Mouse (Mus musculus): ENCODE data around the gene Marveld2. TPM values are rescaled to one million over a fixed set of nuclear protein-coding genes. Genes with fewer than 3 reads are reported as not detected.

Marveld2 gene
- polyA plus RNA-seq, 1 experiment from 2014 or later: 11.3 TPM

DNA sequence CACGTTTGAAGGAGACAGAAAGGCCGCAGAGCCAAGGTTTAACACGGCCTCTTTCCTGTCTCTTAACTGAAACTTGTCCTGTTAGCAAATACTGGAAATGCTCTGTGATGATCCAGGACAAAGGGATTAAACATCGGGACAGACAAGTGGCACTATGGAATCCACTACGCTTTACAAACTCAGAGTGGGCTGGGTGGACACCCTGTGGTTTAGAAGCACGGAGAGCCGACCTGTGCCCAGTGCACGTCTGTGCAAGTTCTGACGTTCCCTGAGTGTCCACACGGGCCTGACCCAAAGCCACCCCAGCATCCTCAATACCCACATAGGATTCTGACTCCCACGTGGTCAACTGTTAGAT lies 13.1 kb downstream of the Marveld2 start:
- Histone ChIP-seq H3K9ac (ENCODE audit: low read length) (no peak overlapping the region), H3K4me3 (ENCODE audit: low read depth, low read length) (no peak overlapping the region), H3K4me1 (replicated peaks; ENCODE audit: control insufficient read depth, insufficient read depth) (no peaks in the 10 kb centered on the region), H3K27ac (replicated peaks) (no peak overlapping the region), H3K9me3 (ENCODE audit: control insufficient read depth, low read length) (no peaks in the 10 kb centered on the region), H3K4me2 (replicated peaks; ENCODE audit: low read depth) (no peak overlapping the region), H3K27me3 (ENCODE audit: control insufficient read depth, insufficient read depth, low read length) (no peaks in the 10 kb centered on the region), H3K36me3 (ENCODE audit: control insufficient read depth, insufficient read depth, low read length) (no peaks in the 10 kb centered on the region)
- TF ChIP-seq CTCF (IDR thresholded peaks at IDR 0.05; ENCODE audit: low read depth): no peak
- no peak for TF ChIP-seq EP300 (optimal IDR thresholded peaks at IDR 0.05)
- ATAC-seq (ENCODE audit: low FRiP score, low TSS enrichment): no peak
- DNase-seq (ENCODE audit: low spot score): no peak
- WGBS: 90% methylated on average over 11 of the region's 11 CpGs

DNA sequence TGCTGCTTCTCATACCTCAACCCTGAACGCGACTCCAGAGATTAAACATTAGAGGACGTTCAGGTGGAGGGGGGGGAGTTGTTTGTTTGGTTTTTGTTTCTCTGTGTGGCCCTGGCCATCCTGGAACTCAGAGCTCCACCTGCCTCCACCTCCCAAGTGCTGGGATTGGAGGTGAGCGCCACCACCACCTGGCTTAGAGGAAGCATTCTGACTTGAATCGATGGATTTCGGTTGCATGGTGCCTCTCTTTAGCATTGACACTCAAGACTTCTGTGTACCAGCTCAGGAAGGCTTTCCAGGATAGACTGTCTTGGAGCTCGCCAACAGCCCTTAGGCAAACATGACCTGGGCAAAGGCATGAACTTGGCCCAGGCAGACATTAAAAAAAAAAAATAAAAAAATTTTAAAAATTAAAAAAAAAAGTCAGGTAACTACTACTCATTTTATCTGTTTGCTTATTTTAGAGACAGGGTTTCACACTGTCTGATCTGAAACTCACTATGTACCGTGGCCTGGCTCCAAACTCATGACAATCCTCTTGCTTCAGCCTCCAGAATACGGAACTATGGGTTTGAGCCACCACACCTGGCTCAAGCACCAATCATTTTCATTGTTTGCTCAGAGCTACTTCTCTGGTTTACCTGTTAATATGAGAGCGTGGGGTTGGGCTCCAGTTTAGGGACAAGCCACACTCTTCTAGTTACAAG lies 13.6 kb downstream of the Marveld2 start:
- no peak overlapping the region for H3K4me2 ChIP-seq (replicated peaks; ENCODE audit: low read depth)
- no peak for DNase-seq (ENCODE audit: low spot score)
- H3K36me3 ChIP-seq (ENCODE audit: control insufficient read depth, insufficient read depth, low read length): no peaks in the 10 kb centered on the region
- no peak overlapping the region for H3K9ac ChIP-seq (ENCODE audit: low read length)
- no peaks in the 10 kb centered on the region for H3K4me1 ChIP-seq (replicated peaks; ENCODE audit: control insufficient read depth, insufficient read depth)
- no peak overlapping the region for H3K27ac ChIP-seq (replicated peaks)
- no peak overlapping the region for H3K4me3 ChIP-seq (ENCODE audit: low read depth, low read length)
- TF ChIP-seq EP300 (optimal IDR thresholded peaks at IDR 0.05) (no peak), CTCF (IDR thresholded peaks at IDR 0.05; ENCODE audit: low read depth) (no peak)
- no peaks in the 10 kb centered on the region for H3K27me3 ChIP-seq (ENCODE audit: control insufficient read depth, insufficient read depth, low read length)
- WGBS: 82% methylated on average over 10 of the region's 10 CpGs
- H3K9me3 ChIP-seq (ENCODE audit: control insufficient read depth, low read length): no peaks in the 10 kb centered on the region
- no peak for ATAC-seq (ENCODE audit: low FRiP score, low TSS enrichment)

DNA sequence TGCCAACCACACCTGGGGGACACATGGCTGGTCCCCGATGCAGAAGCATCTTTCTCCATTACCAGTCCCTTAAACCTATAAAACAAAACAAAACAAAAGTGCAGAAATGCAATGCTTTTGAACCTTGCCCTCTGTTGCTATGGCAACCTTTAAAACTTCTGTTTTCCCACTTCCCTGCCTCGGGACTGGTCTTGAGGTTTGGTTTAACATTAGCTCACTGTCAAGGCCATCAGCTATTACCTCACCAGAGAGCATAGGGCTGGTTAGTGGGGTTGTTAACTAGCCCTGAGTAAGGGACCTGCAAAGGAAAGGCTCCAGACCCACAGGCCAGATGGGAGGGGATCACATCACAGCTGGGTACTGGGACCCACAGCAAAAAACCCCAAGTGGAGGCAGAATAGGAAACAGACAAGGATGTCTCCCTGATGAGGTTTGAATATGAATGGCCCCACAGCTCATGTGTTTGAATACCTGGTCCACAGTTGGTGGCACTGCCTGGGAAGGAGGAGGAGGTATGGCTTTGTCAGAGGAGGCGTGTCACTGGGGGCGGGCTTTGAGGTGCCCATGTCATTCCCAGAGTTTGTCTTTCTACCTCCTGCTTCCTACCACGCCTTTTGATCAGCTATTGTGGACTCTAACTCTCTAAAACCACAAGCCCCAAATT lies 14.4 kb downstream of the Marveld2 start:
- H3K9ac ChIP-seq (ENCODE audit: low read length): no peak overlapping the region
- no peaks in the 10 kb centered on the region for H3K36me3 ChIP-seq (ENCODE audit: control insufficient read depth, insufficient read depth, low read length)
- H3K4me3 ChIP-seq (ENCODE audit: low read depth, low read length): no peak overlapping the region
- H3K27ac ChIP-seq (replicated peaks): no peak overlapping the region
- peak; percentile 43 for ATAC-seq (ENCODE audit: low FRiP score, low TSS enrichment)
- WGBS: 60% methylated on average over 5 of the region's 5 CpGs
- no peak for DNase-seq (ENCODE audit: low spot score)
- no peaks in the 10 kb centered on the region for H3K9me3 ChIP-seq (ENCODE audit: control insufficient read depth, low read length)
- no peaks in the 10 kb centered on the region for H3K4me1 ChIP-seq (replicated peaks; ENCODE audit: control insufficient read depth, insufficient read depth)
- no peaks in the 10 kb centered on the region for H3K27me3 ChIP-seq (ENCODE audit: control insufficient read depth, insufficient read depth, low read length)
- TF ChIP-seq CTCF (IDR thresholded peaks at IDR 0.05; ENCODE audit: low read depth) (no peak), EP300 (optimal IDR thresholded peaks at IDR 0.05) (no peak)
- H3K4me2 ChIP-seq (replicated peaks; ENCODE audit: low read depth): no peak overlapping the region

DNA sequence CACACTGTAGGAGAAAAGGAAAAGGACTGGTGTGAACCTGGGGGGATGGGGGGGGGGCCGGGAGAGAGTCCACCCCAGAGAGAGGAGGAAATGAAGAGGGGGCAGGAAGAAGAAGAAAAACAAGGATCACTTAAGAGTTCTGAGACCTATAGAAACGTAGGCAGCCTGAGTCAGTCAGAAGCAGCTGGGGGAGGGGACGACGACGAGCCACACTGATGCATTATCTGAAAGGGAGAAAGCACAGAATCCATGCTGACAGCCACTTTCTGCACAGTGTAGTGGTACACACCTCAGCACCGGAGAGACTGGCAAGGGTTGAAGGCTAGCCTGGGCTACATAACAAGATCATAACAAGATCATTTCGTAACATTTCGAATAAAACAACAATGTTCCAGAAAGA lies 15.7 kb downstream of the Marveld2 start:
- no peak overlapping the region for H3K4me3 ChIP-seq (ENCODE audit: low read depth, low read length)
- ATAC-seq (ENCODE audit: low FRiP score, low TSS enrichment) (no peak), DNase-seq (ENCODE audit: low spot score) (no peak)
- H3K4me2 ChIP-seq (replicated peaks; ENCODE audit: low read depth): no peak overlapping the region
- TF ChIP-seq EP300 (optimal IDR thresholded peaks at IDR 0.05) (no peak), CTCF (IDR thresholded peaks at IDR 0.05; ENCODE audit: low read depth) (no peak)
- H3K4me1 ChIP-seq (replicated peaks; ENCODE audit: control insufficient read depth, insufficient read depth): no peaks in the 10 kb centered on the region
- no peaks in the 10 kb centered on the region for H3K9me3 ChIP-seq (ENCODE audit: control insufficient read depth, low read length)
- no peaks in the 10 kb centered on the region for H3K36me3 ChIP-seq (ENCODE audit: control insufficient read depth, insufficient read depth, low read length)
- no peaks in the 10 kb centered on the region for H3K27me3 ChIP-seq (ENCODE audit: control insufficient read depth, insufficient read depth, low read length)
- H3K9ac ChIP-seq (ENCODE audit: low read length): no peak overlapping the region
- 0 out of 2 replicates have a peak overlapping the region, but pooled peaks have one; percentile 30 for H3K27ac ChIP-seq (replicated peaks)
- 64% methylated on average over 8 of the region's 8 CpGs for WGBS

DNA sequence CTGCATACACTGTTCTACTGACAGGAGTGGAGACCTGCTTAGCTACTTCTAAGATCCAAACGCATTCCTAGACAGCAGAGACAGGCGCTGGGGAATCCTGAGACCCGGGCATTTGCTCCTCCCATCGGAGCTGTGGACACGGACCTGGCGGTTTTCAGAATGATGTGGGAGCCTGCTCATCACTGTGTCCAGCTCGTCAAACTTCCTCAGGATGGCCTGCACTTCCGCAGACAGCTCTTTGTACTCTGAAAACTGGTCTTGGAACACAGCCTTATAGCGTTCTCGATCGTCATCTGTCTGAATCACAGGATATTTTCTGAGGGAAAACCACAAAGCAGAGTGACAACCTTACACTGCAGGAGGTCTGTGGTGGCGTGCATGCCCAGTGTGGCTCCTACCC lies 16.5 kb downstream of the Marveld2 start:
- DNase-seq (ENCODE audit: low spot score) (no peak), ATAC-seq (ENCODE audit: low FRiP score, low TSS enrichment) (no peak; the same call in 1 of the 2 replicates)
- no peak for TF ChIP-seq EP300 (optimal IDR thresholded peaks at IDR 0.05)
- no peak for TF ChIP-seq CTCF (IDR thresholded peaks at IDR 0.05; ENCODE audit: low read depth)
- Histone ChIP-seq H3K36me3 (ENCODE audit: control insufficient read depth, insufficient read depth, low read length) (no peaks in the 10 kb centered on the region), H3K4me1 (replicated peaks; ENCODE audit: control insufficient read depth, insufficient read depth) (no peaks in the 10 kb centered on the region), H3K27ac (replicated peaks) (no peak overlapping the region), H3K9me3 (ENCODE audit: control insufficient read depth, low read length) (no peaks in the 10 kb centered on the region), H3K9ac (ENCODE audit: low read length) (no peak overlapping the region), H3K4me3 (ENCODE audit: low read depth, low read length) (no peak overlapping the region), H3K27me3 (ENCODE audit: control insufficient read depth, insufficient read depth, low read length) (no peaks in the 10 kb centered on the region), H3K4me2 (replicated peaks; ENCODE audit: low read depth) (no peak overlapping the region)
- WGBS: 72% methylated on average over 12 of the region's 12 CpGs

DNA sequence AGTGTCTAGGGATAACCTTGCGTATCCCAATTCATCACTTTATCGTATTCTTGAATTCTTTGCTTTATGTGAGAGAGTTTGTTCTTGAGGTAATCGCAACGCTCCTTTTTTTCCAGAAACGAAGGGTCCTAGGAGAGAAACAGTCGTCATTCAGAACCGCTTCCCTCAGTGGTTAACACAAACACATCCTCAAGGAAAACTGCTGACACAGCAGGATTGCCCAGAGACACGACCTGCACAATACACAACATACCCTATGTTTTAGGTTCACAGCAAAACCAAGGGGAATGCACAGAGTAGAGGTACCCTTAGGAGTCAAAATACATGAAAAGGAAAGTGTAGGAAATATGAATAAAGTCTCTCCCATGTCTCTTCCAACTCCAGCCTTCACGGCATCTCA lies 19.5 kb downstream of the Marveld2 start:
- 77% methylated on average over 9 of the region's 9 CpGs for WGBS
- no peak overlapping the region for H3K9ac ChIP-seq (ENCODE audit: low read length)
- H3K27ac ChIP-seq (replicated peaks): no peak overlapping the region
- no peak overlapping the region for H3K4me2 ChIP-seq (replicated peaks; ENCODE audit: low read depth)
- TF ChIP-seq CTCF (IDR thresholded peaks at IDR 0.05; ENCODE audit: low read depth): no peak
- no peak for ATAC-seq (ENCODE audit: low FRiP score, low TSS enrichment)
- no peaks in the 10 kb centered on the region for H3K9me3 ChIP-seq (ENCODE audit: control insufficient read depth, low read length)
- H3K27me3 ChIP-seq (ENCODE audit: control insufficient read depth, insufficient read depth, low read length): no peaks in the 10 kb centered on the region
- no peak for DNase-seq (ENCODE audit: low spot score)
- H3K4me1 ChIP-seq (replicated peaks; ENCODE audit: control insufficient read depth, insufficient read depth): no peaks in the 10 kb centered on the region
- no peak overlapping the region for H3K4me3 ChIP-seq (ENCODE audit: low read depth, low read length)
- H3K36me3 ChIP-seq (ENCODE audit: control insufficient read depth, insufficient read depth, low read length): no peaks in the 10 kb centered on the region

Data from stomach, postnatal 0 days (tissue).